Mouse (Mus musculus) liver, embryonic 12.5 days (tissue): Measurements from ENCODE around the gene Galnt4. TPM values are rescaled to one million over a fixed set of nuclear protein-coding genes. Genes with fewer than 3 reads are reported as not detected.

Source experiments
- polyA plus RNA-seq: library from polyadenylated mRNA; unstranded; fragments of >200 nt; fragmentation: Nextera tagmentation; extraction: Ambion mirVana; gene quantifications from 2 replicates; pipeline ENCODE4 v1.2.1, GENCODE M21; 2016

Galnt4 gene
- polyA plus RNA-seq, 1 experiment from 2014 or later = 4.5 TPM

Other genes starting within 250 kb of the Galnt4 start
- 46.9 and 48.9 TPM in 2 replicates for gene Atp2b1, start 193.8 kb upstream of the Galnt4 start, polyA plus RNA-seq
- 8.5 and 8.7 TPM in 2 replicates for gene Poc1b, start 1.1 kb upstream of the Galnt4 start, polyA plus RNA-seq
- not detected in 2 replicates for gene Phxr2, start 18.2 kb downstream of the Galnt4 start, polyA plus RNA-seq
- 17.9 and 18.7 TPM in 2 replicates for gene Dusp6, start 155.1 kb downstream of the Galnt4 start, polyA plus RNA-seq